Mouse (Mus musculus) MEL (cell line): ENCODE measurements around the gene Ndufb10.

ENCODE experiments used
- CTCF ChIP-seq, 3 experiments: IDR thresholded peaks in 2 of 3; conservative IDR thresholded peaks in 1 of 3; 2 replicates each; pipeline ENCODE4 v1.5.1; 2011 to 2012; ENCODE audit warnings: low read length in 3 of 3, low read depth in 2 of 3, mild to moderate bottlenecking in 2 of 3, improper control_type of control experiment in 1 of 3, inconsistent platforms in 1 of 3, mixed read lengths in 1 of 3, moderate library complexity in 1 of 3; ENCODE audit not compliant: control insufficient read depth in 1 of 3, insufficient read depth in 1 of 3, poor library complexity in 1 of 3, severe bottlenecking in 1 of 3
- MEF2A ChIP-seq: IDR thresholded peaks from 2 replicates; pipeline ENCODE4 v1.6.1; 2014; ENCODE audit warnings: low read depth, mild to moderate bottlenecking, inconsistent platforms, low read length, improper control_type of control experiment; ENCODE audit not compliant: poor library complexity, insufficient replicate concordance, severe bottlenecking; ENCODE audit errors: extremely low read depth
- POLR2A ChIP-seq, 2 experiments: IDR thresholded peaks; 2 replicates each; pipeline ENCODE4 v1.6.1; 2011 to 2012; ENCODE audit warnings: low read length in 2 of 2, mild to moderate bottlenecking in 2 of 2, control low read depth in 1 of 2, improper control_type of control experiment in 1 of 2, low read depth in 1 of 2, moderate library complexity in 1 of 2; ENCODE audit not compliant: control insufficient read depth in 1 of 2, insufficient read depth in 1 of 2, poor library complexity in 1 of 2
- POLR2AphosphoS2 ChIP-seq: IDR thresholded peaks from 2 replicates; pipeline ENCODE4 v1.6.1; 2011; ENCODE audit warnings: low read length, improper control_type of control experiment
- SIN3A ChIP-seq: IDR thresholded peaks from 2 replicates; pipeline ENCODE4 v1.6.1; 2012; ENCODE audit warnings: low read length, improper control_type of control experiment, inconsistent platforms
- USF2 ChIP-seq, 2 experiments: IDR thresholded peaks; 2 replicates each; pipeline ENCODE4 v1.6.1; 2011 to 2012; ENCODE audit warnings: improper control_type of control experiment in 2 of 2, low read length in 2 of 2, borderline replicate concordance in 1 of 2, inconsistent platforms in 1 of 2, low read depth in 1 of 2, mild to moderate bottlenecking in 1 of 2; ENCODE audit not compliant: insufficient read depth in 1 of 2

GRCm38 (mm10) chr17:24730787-24731186 lies 6.5 kb upstream of the Ndufb10 start:
- TF ChIP-seq MEF2A, result no peak
- no peak for TF ChIP-seq CTCF (IDR thresholded peaks at IDR 0.05 in 2 of 3, conservative IDR thresholded peaks at IDR 0.05 in 1 of 3; ENCODE audit: control insufficient read depth in 1 of 3, insufficient read depth in 1 of 3, low read depth in 2 of 3, low read length in 3 of 3, poor library complexity in 1 of 3, severe bottlenecking in 1 of 3)
- no peak for TF ChIP-seq POLR2A (IDR thresholded peaks at IDR 0.05; ENCODE audit: control insufficient read depth in 1 of 2, insufficient read depth in 1 of 2, low read depth in 1 of 2, low read length in 2 of 2, poor library complexity in 1 of 2)
- no peak for TF ChIP-seq USF2 (IDR thresholded peaks at IDR 0.05; ENCODE audit: borderline replicate concordance in 1 of 2, insufficient read depth in 1 of 2, low read depth in 1 of 2, low read length in 2 of 2)
- no peak for TF ChIP-seq SIN3A
- no peak for TF ChIP-seq POLR2AphosphoS2
